Mouse (Mus musculus) induced T-regulatory cell, adult 2 months (primary cell): ENCODE results near the gene Olfr459.

Experiments used
- DNase-seq: peaks from one replicate; pipeline ENCODE4 v3.0.0-alpha.2; 2012; ENCODE audit warnings: low read depth

Olfr459 gene

DNA sequence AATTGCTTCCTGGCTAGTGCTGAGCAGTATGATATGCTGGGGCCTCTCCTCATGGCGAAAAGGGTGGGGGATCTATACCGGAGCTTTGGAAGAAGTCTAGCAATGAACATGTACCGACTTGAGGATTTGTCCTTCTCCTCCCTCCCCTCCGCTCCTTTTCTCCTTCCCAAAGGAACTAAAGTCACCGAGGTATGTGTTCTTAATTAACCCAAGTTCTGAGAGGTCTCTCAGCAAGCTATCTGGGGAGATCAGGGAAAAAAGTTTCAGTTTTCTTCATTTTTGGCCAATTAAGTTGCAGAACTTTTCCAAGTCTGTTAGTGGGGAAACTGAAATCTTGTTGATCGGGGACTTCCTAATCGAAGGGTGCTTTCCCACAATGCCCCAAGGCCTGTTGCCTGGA, at the start of gene Olfr459:
Olfr459 (minus strand) TSS at position 101 of the 400 bp plus-strand sequence.
- DNase-seq = no peak

DNA sequence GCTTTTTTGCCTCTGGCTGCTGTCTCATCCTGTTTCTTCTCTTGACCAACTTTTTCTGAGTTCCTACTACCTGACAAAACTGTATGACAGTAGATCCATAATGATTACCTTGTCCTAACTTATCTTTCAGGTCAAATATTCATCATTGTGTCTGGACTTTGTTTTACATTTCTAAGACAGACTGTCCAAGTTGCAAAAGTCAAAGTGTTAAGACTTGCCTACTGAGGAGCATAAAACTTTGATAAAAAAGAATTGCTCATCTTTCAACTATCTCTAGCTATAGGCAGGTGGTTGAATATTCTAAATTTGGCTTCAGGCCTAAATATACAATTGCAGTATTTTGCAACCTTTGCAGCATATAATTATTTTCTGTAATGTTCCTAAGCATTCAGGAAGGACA, 49.1 kb upstream of the Olfr459 start:
- DNase-seq = no peak

DNA sequence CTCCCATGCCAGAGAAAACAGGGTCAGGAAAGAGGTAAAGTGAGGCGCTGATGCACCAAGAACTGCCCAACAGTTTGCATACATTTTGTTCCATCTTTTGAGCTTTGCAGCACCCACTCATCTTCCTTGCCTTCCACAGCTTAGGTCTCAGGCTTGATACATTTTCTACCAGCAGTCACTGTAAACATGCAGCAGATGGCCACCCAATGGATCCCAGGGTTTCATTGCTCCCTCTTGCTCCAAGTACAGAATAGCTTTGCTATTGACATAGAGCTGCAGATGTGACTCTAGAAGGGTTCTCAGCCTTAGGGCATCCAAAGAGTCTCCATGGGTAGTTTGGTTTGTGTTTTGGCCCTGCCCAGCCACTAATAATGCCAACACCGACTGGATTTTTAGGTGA, 11.7 kb upstream of the Olfr459 start:
- DNase-seq = no peak

DNA sequence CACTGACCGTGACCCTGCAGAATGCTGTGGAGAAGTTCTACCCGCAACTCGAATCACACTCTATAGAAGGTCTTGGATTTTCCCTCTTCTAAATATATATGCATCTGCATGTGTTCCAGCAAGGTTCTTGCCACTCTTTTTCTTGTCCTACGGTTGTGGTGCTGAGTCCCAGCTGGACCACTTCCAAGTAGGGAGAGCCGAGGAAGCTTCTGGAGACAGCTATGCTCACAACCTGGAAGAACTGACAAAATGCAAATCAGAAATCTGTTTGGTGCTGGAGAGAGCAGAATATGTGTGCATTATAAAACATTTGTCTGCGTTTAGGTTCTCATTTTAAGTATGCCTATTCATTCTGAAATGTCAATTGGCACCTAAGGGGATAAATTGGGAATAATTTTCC, 744 bp upstream of the Olfr459 start:
- DNase-seq = no peak

DNA sequence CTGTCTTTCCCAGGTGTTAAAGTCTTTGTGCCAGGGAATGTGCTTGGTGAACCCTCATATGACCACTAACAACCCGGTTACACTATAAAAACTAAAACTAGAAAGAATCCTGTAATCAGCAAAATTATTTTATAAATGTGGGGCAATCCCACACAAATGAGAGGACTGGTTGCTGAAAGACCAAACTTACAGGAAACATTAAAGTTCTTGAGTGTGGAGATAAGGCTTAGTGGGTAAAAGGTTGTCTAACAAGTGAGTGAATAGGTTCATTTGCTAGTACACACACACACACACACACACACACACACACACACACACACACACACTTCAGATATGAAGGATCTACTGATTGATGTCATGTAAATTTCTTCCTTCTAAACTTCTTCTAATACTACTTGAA, 5.1 kb downstream of the Olfr459 start:
- no peak for DNase-seq

DNA sequence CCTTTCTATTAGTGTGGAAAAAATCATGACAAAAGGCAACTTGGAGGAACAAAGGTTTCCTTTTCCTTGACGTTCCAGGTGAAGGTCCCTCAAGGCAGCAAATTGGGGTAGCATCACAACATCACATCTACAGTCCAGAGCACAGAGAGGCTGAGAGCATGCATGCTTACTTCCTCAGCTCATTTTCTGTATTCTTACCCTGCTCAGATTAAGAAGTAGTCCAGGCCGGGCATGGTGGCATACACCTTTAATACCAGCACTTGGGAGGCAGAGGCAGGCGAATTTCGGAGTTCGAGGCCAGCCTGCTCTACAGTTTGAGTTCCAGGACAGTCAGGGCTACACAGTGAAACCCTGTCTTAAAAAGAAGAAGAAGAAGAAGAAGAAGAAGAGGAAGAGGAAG, 10.7 kb downstream of the Olfr459 start:
- no peak for DNase-seq

DNA sequence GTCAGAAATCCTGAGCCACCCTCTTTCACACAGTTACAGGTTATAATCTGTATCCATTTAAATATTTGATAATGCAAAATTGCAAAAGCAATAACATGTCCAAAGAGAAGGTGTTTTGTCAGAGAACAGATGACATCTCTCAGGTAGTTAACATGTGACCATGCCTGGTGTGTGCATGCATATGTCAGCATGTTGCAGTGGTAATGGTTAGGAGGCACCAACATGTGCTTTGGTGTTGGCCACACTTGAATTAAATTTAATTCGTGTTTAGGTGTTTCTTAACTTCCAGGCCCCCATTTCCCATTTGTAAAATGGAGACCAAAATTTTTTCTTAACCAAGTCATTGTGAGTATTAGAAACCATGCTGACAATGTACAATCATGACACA, 12.6 kb downstream of the Olfr459 start:
- DNase-seq = no peak

DNA sequence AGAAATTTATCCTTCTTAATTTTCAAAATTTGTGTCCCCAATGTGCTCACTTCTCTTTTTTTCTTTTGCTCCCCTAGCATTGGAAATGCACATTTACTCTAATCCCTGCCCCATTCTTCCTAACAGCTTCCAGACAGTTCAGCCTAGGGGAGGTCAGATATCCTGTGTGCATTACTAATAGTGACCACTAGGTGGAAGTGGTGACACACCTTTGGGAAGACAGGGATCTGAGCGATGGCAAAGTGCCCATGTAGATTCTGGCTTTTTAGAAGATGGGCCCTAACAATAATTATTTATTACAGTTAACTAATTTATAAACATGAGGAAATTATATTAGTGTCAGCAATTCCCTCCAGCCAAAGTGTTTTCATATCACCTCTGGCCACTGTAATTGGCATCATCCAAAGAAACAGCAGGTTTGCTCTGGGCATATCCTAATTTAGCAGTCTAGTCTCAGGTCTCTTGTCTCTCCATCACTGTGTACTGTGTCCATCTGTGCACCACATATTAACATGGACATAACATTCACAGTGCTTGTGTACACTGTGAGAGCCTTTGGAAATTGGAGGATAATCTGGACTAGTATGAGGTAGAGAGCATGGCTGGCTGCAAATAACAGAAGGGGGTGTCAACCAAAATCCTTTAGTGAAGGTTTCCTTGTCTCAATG, 13.1 kb downstream of the Olfr459 start:
- peak; percentile 71 for DNase-seq

DNA sequence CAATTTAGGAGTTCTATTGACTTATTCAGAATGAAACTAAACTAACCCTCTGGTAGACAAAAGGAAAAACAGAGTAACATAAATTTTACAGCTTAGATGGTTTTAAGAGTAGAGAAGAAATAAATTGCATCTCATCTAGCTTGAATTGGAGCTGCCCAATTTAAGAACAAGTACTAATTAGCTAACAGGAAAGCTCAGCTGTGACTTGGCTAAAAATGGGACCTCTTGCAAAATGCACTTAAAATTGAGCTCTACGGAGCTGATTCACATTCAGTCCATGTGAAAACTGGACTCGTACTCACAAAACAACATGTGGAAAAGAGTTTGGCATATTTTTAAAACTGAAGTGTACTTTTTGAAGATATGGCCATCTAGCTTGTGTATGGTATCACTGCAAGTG, 15.4 kb downstream of the Olfr459 start:
- no peak for DNase-seq

DNA sequence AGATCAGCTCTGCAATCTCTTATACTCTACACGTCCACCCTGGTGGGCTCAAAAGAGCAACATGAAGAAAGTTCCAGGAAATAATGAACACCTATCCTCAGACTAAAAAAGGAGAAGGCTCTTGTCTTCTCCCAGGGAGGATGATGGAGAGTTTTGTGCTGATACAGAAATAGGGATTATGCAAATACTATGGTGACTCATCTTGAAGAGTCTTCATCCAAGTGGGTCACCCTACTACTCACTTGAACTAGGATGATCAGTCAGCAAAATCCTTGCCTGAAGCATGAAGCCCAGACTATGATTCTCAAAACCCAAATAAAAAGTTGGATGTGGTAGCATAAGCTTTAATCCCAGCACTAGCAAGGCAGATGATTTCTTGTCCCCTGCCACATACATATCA, 16.6 kb downstream of the Olfr459 start:
- no peak for DNase-seq

DNA sequence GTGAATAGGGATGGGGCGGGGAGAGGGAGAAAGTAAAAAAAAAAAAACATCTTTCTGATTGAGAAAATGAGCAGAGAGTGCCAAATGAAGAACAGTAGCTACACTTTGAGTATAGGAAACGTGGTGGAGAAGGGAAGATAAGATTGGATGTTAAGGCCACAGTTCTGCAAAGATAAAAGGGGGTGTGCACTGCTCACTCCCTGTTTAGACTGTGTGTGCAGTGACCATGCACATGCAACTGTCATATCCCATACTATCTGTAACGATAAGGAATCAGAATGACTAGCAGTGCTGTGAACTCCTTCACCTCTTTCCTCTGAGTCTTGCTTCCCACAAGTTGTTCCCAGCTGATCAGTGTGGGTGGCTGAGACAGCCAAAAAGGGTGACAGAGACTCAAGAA, 17.8 kb downstream of the Olfr459 start:
- no peak for DNase-seq

DNA sequence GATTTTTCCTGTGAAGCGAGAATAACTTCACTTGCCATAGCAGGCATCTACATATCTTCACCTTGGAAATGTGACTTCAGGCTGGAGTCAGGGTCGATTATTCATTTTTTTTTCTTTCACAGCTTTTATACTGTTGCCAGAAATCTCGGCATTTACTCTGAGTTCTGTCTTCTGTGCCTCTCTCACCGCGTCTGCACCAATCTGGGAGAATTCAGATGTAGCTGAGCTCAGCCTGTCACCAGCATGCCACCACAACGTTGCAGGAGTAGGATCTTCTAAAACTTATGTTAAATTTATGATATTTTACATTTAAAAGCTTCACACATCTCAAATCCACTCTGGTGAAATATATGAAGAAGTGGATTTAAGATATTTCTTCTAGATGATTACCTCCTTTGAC, 20.4 kb downstream of the Olfr459 start:
- no peak for DNase-seq

DNA sequence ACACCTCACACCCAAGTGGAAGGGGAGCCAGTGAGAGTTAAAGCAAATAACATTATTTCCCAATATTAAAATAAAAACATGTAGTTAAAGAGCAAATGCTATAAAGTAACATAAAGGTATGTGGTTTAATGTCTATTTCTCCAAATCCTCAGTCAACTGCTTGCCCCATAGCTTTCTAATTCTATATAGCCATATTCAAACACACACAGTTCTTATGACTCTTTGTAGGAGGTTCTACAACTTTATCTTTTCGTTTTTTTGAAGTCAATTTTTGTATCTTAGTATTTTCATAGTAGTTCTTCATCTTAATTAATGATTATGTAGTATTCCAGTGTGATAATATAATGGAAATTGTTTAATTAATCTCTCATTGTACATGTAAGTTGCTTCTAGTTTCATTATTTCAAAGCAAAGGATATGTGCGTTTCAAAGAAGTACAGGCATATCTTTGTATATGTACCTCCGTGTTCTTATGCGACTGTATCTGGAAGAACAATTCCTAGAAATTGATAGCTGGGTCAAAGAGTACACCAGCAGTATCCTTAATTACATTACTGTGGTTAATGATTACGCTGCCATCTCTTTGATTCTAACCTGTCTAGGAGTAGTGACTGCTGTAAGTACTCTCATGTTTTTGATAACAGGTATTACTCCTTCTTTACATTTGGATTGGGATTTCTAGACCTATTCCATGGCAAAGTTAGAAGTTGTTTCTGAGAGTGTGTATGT, 30.1 kb downstream of the Olfr459 start:
- DNase-seq = no peak

DNA sequence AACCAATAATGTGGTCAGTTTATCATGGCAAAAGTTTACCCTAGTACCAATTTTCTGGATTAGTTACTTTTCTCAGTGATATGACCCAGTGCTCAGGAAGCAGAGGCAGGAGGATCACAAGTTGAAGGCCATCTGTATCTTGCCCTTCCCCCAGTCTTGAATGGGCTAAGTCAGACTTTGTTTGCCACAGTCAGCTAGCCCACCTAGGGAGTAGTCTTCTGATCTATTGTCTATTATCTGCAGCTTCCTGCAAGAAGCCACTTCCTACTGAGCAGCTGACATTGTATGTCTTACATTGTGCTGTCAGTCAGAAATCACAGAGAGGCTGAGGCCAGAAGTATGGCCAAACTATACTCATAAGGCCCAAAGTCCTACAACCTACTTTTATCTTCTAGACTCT, 33.9 kb downstream of the Olfr459 start:
- DNase-seq = no peak

DNA sequence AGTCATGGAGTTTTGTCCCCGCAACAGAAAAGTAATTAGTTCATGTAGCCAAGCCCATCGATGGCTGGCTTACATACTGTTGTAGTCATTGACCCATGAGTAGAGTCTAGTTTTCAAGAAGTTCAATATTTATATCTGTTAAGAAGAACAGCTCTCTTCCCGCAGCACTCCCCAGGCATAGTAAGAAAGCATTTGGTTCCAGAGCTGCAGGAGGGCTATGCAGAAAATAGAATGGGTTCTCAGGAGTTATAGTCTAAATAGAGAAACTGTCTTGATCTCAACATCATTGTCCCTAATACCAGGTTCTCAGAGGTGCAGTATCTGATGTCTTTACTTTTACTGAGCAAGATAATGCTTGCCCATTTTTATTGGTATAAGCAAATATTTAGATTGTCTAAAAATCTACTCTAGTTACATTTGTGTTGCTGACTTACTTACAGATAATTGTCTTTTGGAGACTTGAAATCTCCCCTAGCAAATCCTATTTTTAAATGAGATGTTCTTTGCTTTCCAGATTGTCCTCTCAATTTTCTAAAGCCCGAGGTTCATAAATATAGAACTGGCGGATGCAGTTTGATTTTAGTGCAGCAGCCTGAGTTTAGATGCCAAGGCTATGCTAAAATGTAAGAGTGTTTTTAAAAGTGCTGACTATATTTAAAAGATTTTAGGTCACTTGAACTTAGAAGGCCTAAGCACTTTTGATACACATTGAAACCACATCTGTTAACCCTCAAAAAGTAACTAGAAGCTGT, 40.1 kb downstream of the Olfr459 start:
- DNase-seq = no peak

DNA sequence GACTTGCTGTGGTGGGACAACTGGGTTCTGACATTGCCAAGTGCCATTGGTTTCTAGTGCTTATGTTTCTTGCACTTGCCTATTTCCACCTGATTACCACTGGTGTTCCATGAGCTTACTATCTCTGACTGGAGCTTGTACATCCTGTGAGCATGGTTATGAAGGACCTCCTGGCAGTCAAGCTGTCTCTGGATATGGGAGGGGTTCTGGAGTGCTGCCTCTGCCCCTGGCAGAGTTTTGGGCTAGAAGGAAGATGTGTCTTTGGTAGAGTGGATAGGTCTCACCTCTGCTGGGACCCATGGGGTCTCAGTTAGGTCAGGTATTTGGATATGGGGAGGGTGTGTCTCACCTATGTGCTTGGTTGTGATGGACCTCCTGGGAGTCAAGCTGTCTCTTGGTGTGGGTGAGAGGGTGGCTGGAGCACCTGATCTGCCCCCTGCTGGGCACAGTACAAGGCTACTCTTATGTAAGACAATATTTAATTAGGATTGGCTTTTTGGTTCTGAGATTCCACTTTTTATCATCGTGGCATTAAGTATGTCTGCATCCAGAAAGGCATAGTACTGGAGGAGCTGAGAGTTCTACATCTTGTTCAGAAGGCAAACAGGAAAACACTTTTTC, 46.9 kb downstream of the Olfr459 start:
- DNase-seq = peak; percentile 52

DNA sequence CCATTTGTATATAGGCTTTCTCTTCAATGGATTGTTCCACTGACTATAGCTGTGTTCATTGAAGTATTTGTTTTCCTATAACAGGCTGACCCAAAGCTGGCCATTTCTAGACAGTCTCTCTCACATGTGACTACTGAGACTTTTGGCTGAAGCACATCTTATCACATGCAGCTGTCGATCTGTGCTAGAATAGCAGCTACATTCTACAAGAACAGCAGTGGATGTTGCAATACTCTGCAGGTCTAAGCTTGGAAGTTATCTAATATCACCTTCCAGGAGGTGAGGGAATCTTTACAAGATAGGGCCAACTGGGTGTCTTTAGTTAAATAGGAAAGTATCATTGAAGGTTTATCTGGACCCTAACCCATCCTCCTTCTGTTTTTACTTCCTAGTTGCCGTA, 53.5 kb downstream of the Olfr459 start:
- no peak for DNase-seq
